Mouse (Mus musculus) kidney, adult 2 months (tissue): ENCODE data around the gene Epha2.

ENCODE experiments used
- CTCF ChIP-seq: fragments of 200-500 bp; conservative IDR thresholded peaks from 2 replicates; pipeline ENCODE4 v1.5.1; 2011; ENCODE audit warnings: low read depth, mild to moderate bottlenecking, control low read depth, low read length, moderate library complexity, mixed read lengths; ENCODE audit not compliant: insufficient read depth, insufficient read length
- POLR2A ChIP-seq: fragments of 200-500 bp; IDR thresholded peaks from one replicate; pipeline ENCODE4 v1.6.1; 2011; ENCODE audit warnings: low read depth, low read length, control low read depth

GRCm38 (mm10) chr4:141316498-141317180 is 15.6 kb downstream of the Epha2 start:
- TF ChIP-seq POLR2A: no peak
- no peak for TF ChIP-seq CTCF
